Mouse (Mus musculus) E14TG2a.4 (cell line): ENCODE measurements around the gene Rbp4.

Source experiments
- H3K27me3 ChIP-seq: 2 replicates; pipeline ENCODE4 v1.6.1; 2014; ENCODE audit warnings: low read length, control low read depth; ENCODE audit not compliant: insufficient read depth
- H3K36me3 ChIP-seq: 2 replicates; pipeline ENCODE4 v1.6.1; 2014; ENCODE audit warnings: low read length, control low read depth; ENCODE audit not compliant: insufficient read depth
- H3K4me1 ChIP-seq: replicated peaks from 2 replicates; pipeline ENCODE4 v1.6.1; 2014; ENCODE audit warnings: low read depth, low read length, control low read depth
- H3K4me3 ChIP-seq: replicated peaks from 2 replicates; pipeline ENCODE4 v1.5.1; 2014; ENCODE audit warnings: mild to moderate bottlenecking, low read length
- H3K9me3 ChIP-seq: 2 replicates; pipeline ENCODE4 v1.6.1; 2014; ENCODE audit warnings: low read length, control low read depth
- CTCF ChIP-seq: conservative IDR thresholded peaks from 2 replicates; pipeline ENCODE4 v1.5.1; 2014; ENCODE audit warnings: low read length
- NANOG ChIP-seq: IDR thresholded peaks from 2 replicates; pipeline ENCODE4 v1.6.1; 2014; ENCODE audit warnings: borderline replicate concordance, low read length, mixed read lengths
- POU5F1 ChIP-seq: IDR thresholded peaks from 2 replicates; pipeline ENCODE4 v1.6.1; 2014; ENCODE audit warnings: low read length, borderline replicate concordance

Rbp4 gene

DNA sequence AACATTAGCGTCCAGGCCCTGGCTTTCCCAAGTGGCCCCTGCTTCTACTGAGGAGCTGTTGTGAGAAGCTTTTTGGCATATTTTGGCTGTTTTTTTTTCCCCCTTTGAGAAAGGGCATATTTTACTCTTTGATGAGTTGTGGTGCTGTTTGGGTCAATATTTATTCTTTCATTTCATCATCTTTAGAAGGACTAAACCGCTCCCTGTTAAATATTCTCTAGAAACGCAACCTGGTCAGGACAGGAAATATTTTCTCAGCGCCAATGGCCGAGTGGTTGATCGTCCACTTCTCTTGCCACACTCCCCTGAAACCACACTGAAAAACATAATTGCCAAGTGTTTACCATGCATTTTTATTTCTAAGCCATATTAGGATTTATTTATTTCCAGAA lies at the start of gene Rbp4:
TSS of gene Rbp4 (minus strand) at position 63 of the 392 bp plus-strand sequence.
- TF ChIP-seq POU5F1 (no peak), CTCF (no peak), NANOG (no peak)
- Histone ChIP-seq H3K36me3 (no peaks in the 10 kb centered on the region), H3K4me3 (peak within 1 kb of the TSS; percentile 76), H3K27me3 (peaks cover 75% of the 10 kb centered on the region), H3K4me1 (peaks cover 16% of the 10 kb centered on the region), H3K9me3 (no peaks in the 10 kb centered on the region)

DNA sequence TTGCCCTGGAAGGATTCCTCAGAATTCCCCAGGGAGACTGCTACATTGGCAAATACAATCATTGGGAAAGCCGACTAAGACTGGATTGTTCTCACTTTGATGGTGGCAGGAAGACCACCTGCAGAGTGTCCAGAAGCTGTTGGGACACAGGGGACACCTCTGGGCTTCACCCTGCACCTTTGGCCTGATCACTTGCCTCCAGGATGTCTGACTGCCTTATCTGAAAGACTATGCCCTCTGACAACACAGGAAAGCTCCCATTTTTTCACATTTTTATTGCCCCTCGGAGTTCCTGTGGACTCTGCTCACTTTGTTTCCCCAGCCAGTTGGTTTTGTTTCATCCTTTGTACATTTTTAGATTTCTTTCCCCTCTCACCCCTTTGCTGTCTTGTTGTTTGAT lies 39.6 kb upstream of the Rbp4 start:
- Histone ChIP-seq H3K9me3 (peaks cover 6% of the 10 kb centered on the region; the same call in 1 of the 2 replicates), H3K4me3 (no peak overlapping the region), H3K27me3 (no peaks in the 10 kb centered on the region), H3K36me3 (no peaks in the 10 kb centered on the region), H3K4me1 (no peaks in the 10 kb centered on the region)
- TF ChIP-seq POU5F1 = no peak
- no peak for TF ChIP-seq NANOG
- no peak for TF ChIP-seq CTCF

DNA sequence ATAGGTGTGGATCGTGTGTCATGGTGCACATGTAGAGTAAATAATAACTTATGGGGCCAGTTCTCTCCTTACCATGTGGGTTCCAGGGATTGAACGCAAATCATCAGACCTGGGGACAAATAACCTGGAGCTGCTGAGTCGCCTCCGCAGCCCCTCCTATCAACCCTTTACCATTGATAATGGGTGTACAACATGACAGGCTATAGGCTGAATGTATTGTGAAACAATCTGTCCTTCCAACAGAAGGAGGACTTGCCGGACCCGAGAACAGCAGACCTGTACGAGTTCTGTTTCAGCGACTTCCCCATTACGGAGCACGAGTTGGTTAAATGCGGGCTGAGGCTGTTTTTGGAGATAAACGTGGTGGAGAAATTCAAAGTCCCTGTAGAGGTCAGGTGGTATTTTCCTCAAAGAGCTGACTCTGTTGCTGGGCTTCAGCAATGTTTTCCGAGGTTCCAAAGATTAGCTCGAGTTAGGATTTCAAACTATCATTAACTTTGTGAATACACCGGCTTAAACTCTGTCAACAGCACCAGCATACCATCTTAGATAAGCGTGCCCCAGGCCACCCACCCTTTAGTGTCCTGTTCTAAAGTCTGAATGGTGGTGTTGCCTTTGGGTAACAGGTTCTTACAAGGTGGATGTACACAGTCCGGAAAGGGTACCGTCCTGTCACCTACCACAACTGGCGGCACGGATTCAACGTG lies 36.7 kb upstream of the Rbp4 start:
- no peaks in the 10 kb centered on the region for H3K27me3 ChIP-seq
- no peak overlapping the region for H3K4me3 ChIP-seq
- TF ChIP-seq CTCF (no peak), POU5F1 (no peak), NANOG (no peak)
- peaks cover 6% of the 10 kb centered on the region; the same call in 1 of the 2 replicates for H3K9me3 ChIP-seq
- H3K36me3 ChIP-seq = no peaks in the 10 kb centered on the region
- H3K4me1 ChIP-seq = no peaks in the 10 kb centered on the region

DNA sequence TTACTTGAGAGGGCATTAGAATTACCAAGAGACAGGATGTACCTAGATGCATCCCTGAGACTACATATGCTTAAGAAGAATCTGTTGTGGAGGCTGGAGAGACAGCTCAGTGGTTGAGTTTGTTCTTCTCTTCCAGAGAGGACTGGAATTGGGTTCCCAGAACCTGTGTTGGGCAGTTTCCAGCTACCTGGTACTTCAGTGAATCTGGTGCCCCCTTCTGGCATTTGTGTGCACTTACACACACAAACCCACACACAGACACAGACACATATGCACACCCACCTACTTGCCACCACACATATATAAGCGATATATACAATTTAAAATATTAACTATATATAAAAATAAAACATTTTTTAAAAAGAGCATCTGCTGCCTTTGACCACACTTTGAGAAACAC lies 31.2 kb upstream of the Rbp4 start:
- Histone ChIP-seq H3K9me3 (no peaks in the 10 kb centered on the region), H3K4me1 (peaks cover 7% of the 10 kb centered on the region; the same call in 1 of the 2 replicates), H3K4me3 (no peak overlapping the region), H3K27me3 (no peaks in the 10 kb centered on the region), H3K36me3 (no peaks in the 10 kb centered on the region)
- TF ChIP-seq CTCF = peak; percentile 55
- TF ChIP-seq POU5F1 = no peak
- no peak for TF ChIP-seq NANOG

DNA sequence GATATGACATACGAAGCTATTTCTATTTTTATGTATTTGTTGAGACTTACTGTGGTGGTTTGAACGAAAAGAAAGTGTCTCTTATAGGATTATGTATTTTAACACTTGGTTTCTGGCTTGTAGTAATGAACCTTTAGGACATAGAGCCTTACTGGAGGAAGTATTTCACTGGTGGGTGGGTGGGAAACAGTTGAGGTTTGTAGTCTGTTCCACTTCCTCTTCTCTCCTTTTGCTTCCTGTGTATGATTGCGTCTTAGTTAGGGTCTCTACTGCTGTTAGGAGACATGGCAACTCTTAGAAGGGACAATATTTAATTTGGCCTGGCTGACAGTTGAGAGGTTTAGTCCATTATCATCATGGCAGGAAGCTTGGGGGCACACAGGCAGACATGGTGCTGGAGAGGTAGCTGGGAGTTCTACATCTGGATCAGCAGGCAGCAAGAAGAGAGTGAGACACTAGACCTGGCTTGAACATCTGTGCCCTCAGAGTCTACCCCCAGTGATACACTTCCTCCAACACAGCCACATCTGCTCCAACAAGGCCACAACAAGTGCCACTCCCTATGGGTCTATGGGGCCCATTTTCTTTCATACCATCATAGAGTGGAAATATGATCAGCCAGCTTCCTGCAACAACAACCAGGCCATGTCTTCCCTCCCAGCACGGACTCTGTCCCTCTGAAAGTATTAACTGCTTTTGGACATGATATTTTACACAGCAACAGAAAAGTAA lies 18.6 kb upstream of the Rbp4 start:
- Histone ChIP-seq H3K36me3 (no peaks in the 10 kb centered on the region), H3K27me3 (no peaks in the 10 kb centered on the region), H3K9me3 (no peaks in the 10 kb centered on the region), H3K4me1 (no peaks in the 10 kb centered on the region), H3K4me3 (no peak overlapping the region)
- TF ChIP-seq POU5F1 = no peak
- TF ChIP-seq NANOG = no peak
- no peak for TF ChIP-seq CTCF

DNA sequence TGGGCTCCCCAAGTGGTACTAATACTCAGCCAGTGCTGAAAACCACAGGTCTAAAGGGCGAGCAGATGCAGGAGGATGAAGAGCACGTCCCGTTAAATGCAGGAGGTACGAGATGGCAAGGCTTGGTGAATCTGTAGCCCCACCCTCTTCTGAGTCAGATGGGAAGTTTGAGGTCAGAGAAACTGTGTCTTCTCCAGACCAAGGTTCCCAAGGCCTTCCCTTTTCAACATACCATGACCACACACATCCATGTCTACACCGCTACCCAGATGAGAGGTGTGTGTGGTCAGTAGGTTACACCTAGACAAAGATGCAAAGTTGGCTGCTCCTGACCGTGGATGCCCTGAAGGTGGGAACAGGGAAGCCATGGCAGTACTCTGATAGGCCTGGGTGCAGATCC lies 9.7 kb upstream of the Rbp4 start:
- Histone ChIP-seq H3K9me3 (no peaks in the 10 kb centered on the region), H3K4me3 (no peak overlapping the region)
- TF ChIP-seq NANOG (no peak), CTCF (no peak), POU5F1 (no peak)

DNA sequence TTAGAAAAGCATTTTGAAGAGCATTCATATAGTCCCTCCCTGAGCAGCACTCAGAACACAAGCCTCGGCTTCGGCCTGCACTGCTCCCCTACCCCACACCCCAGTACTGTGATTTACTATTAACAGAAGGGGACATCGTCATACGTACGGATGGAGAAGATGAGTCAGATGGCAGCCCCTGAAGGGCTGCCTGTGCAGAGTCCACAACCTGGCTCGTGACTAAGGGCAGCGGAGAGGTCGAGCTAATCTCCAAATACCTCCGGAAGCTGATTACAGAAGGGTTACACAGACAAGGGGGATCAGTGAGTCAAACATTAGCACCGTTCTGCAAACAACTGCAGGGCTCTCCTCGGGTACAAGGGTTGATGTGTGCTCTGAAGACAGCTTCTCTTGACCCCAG lies 8.9 kb upstream of the Rbp4 start:
- Histone ChIP-seq H3K4me1 (no peaks in the 10 kb centered on the region), H3K4me3 (no peak overlapping the region), H3K27me3 (peaks cover 10% of the 10 kb centered on the region), H3K9me3 (no peaks in the 10 kb centered on the region), H3K36me3 (no peaks in the 10 kb centered on the region)
- TF ChIP-seq POU5F1 (no peak), CTCF (no peak), NANOG (no peak)

More for the DNA sequence above, 9.7 kb upstream of the Rbp4 start:
- H3K36me3 ChIP-seq = no peaks in the 10 kb centered on the region
- peaks cover 7% of the 10 kb centered on the region for H3K27me3 ChIP-seq
- no peaks in the 10 kb centered on the region for H3K4me1 ChIP-seq

DNA sequence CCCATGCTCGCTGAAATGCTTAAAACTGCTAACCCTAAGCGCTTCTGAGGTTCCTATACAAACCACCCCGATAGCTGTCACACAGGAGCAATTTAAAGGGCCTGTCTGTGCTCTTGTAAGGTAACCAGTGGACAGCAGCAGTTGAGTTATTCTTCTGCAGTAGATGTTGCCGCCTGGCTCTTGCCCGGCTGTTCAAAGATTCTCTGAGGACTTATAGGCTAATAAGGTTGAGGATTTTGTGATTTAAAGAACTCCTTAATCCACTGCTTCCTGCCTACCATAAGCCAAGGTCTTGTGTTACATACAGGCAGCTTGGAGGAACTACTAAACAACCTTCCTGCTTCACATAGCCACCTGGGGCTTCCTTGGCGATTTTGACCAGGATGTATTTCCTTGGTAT lies 7.4 kb upstream of the Rbp4 start, which contains the start of gene Pde6c:
TSS of gene Pde6c (plus strand) at position 301 of the 400 bp plus-strand sequence.
- no peak within 1 kb of the TSS for H3K4me3 ChIP-seq
- TF ChIP-seq NANOG (no peak), POU5F1 (no peak), CTCF (no peak)
- no peaks in the 10 kb centered on the region for H3K36me3 ChIP-seq
- no peaks in the 10 kb centered on the region for H3K4me1 ChIP-seq
- no peaks in the 10 kb centered on the region for H3K9me3 ChIP-seq
- H3K27me3 ChIP-seq = peaks cover 24% of the 10 kb centered on the region

DNA sequence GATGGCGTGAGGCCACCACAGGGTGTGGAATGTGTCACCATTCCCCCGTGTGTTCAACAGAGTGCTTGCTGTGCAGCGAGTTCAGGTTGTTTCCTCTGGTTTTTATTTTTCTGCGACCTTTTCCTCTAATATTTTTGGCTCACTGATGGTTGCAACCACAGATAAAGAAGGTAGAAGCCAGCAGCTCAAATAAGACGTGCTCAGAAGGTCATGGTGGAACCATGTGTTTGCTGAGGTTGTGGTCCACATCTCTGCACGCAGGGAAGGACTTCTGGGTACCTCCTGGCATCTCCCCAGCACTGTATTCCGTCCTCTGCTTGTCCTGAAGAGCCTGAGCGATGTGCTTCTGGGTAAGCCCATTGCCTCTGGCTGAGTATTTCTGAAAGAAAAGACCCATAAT lies 1.6 kb upstream of the Rbp4 start:
- no peaks in the 10 kb centered on the region for H3K36me3 ChIP-seq
- TF ChIP-seq CTCF = no peak
- no peak overlapping the region for H3K4me3 ChIP-seq
- H3K27me3 ChIP-seq = peaks cover 66% of the 10 kb centered on the region
- H3K9me3 ChIP-seq = no peaks in the 10 kb centered on the region
- H3K4me1 ChIP-seq = peaks cover 16% of the 10 kb centered on the region
